Mouse (Mus musculus) v-Abl transformed pro-B cells (cell line): ENCODE measurements at regions not wholly inside any gene's neighbourhood (a gene's known extent, or its start where the extent isn't known, plus 50 kb on each side); places are given as distances from the start of the nearest gene placed in this dataset.
"Not testable (repeated sequence)": the region's sequence is repeated elsewhere in the genome, so short reads cannot be mapped to it uniquely, and the experiment has no call there.

Source experiments
- in situ Hi-C, 2 experiments: fragments of 400-800 bp; cut with MboI; formaldehyde crosslinking; loops; one replicate each; pipeline ENCODE4 v1.15.1; 2025; ENCODE audit not compliant: unreplicated experiment in 2 of 2

GRCm38 (mm10) chr12:77094999-77095915 lies 133.3 kb upstream of the Max start:
- in situ Hi-C loops: no loop called here

- in situ Hi-C loops: no loop called here
These were observed 132.2 kb upstream of the Max start for GRCm38 (mm10) chr12:77094168-77094567.

DNA sequence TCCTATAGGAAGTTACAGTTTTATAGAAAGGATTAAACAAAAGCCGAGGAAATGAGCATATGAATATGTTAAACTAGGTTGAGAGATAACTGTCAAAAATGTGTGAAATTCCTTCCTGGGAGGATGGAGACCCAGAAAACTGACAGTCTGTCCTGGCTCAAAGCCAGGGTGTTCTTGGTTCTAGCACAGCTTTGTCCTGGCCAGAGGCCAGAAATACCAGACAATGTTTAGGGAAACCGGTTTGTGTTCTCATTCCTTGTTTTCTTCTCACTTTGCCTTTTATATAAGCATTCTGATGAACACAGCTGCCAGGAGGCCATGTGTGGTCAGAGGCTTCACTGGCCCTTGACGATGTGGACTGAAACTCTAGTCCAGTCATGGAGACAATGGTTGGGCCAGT lies 130.7 kb upstream of the Max start:
- in situ Hi-C loops: no loop called here

DNA sequence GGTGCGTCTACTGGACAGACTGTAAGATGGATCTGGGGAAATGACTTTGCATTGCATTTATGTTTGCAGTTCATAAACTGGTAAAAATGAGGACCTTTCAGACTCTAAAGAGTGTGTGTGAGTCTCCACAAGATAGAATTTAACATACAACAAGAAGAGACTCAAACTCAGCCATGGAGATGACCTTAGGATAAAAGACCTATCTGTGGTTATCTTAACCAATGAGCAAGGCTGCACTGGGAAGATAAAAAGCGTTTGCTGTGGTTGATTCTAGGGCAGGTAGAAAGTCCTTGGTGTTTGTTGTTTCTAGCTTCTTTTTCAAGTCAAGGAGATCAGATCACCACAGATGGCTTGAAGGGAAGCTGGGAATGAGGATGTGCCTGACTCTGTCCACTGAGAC lies 130.1 kb upstream of the Max start:
- in situ Hi-C loops: no loop called here

GRCm38 (mm10) chr12:77091700-77092099 lies 129.7 kb upstream of the Max start:
- in situ Hi-C loops: no loop called here

DNA sequence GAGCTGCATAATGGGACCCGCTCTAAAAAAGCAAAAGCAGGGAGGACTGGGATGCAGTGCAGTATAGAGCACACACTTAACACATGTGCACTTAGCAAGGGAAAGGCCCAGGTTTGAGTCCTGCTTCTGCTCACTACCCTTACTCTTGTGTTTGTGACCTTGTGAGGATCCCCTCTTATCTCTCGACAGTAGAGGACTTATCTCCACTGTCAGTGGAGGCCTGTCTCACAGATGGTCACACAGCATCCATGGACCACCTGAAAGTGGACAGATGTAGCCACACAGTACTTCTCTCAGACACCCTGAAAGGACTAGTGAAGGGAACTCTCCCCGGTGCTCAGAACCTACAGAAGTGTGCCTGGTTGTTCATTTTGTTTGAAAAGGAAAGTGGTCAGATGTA lies 128.5 kb upstream of the Max start:
- in situ Hi-C loops: no loop called here

DNA sequence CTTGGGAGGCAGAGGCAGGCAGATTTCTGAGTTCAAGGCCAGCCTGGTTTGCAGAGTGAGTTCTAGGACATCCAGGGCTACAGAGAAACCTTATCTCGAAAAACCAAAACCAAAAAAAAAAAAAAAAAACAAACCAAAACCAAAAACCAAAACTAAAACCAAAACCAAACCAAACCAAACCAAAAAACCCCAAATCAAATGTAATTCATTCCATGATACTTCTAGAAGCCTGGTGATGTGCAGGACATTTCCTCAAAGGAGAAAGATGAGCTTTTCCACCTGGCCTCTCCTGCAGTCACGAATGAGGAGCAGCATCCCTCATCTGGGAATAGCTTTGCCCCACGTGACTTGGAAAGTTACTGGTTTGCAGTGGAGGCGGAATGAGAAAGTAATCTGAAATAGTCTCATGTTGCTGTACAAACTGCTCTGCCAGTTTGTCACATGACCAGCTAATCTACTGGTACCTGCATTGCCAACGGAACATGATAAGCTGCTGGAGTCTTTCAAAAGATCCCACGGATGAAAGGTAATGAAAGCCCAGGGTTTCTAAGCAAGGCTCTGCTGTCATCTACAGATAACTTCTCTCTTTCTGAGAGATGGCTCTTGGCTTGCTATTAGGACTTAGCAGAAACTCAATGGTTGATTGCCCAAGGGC lies 127.8 kb upstream of the Max start:
- in situ Hi-C loops: no loop called here

DNA sequence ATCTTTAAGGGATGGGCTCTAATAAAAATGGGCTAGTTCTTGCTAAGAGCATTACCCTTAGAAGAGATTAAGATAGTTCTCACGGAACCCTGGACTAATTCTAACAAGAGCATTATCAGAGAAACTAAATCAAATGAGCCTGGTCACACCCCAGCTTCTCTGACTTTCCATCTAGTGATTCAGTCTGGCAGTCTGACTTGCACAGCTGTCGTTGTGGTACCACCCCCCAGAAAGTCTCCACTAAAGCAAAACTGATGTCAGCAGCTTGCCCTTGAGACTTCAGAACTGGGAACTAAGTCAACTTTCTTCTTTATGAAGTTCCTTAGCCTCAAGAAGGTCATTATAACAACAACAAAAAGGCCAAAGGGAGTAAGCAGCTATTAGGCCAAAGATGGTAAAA lies 126.5 kb upstream of the Max start:
- in situ Hi-C loops: no loop called here

DNA sequence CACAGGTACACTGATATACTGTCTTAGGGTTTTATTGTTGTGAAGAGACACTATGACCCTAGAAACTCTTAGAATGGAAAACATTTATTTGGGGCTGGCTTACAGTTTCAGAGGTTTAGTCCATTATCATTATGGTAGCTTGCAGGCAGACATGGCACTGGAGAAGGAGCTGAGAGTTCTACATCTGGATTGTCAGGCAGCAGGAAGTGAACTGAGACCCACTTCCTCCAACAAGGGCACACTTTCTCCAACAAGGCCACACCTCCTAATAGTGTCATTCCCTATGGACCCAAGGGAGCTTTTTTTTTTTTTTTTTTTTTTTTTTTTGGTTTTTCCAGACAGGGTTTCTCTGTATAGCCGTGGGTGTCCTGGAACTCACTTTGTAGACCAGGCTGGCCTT lies 124.9 kb upstream of the Max start:
- in situ Hi-C loops: not testable (repeated sequence)

GRCm38 (mm10) chr12:77085894-77086293 lies 123.9 kb upstream of the Max start:
- in situ Hi-C loops: no loop called here

DNA sequence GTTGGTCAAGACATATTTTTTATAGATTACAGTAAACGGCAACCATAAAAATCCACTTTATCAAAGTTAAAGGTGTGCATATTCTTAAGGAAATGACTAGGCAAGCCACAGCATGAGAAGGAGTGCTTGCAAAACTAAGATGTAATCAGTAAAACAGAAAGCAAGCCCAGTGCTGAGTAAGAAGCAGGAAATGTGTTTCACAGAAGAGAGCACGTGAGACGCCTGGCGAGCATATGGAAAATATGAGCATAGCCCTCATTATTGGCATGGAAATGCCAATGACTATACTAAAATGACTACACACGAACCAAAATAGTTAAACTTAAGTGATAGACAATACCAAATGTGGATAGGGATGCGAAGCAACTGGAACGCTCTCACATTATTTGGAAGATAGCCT lies 123.2 kb upstream of the Max start:
- in situ Hi-C loops: no loop called here

- in situ Hi-C loops: no loop called here
These were observed 122.7 kb upstream of the Max start for GRCm38 (mm10) chr12:77084744-77085143.

DNA sequence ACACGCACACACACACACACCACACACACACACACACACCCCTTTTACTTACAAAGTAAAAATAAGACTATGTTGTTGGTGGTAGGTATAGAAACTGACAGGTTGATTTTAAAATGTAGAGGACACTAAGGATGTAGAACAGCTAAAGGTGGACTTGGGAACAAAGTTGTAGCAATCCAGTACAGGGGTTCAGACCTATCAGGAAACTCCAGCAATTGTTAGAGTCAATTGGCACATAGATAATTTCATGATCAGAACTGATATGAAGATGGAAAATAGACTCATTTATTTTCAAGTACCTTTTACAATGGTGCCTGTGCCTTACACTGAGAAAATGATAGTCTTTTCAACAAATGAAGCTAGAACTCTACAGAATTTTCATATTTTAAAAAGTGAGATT lies 122.3 kb upstream of the Max start:
- in situ Hi-C loops: no loop called here

DNA sequence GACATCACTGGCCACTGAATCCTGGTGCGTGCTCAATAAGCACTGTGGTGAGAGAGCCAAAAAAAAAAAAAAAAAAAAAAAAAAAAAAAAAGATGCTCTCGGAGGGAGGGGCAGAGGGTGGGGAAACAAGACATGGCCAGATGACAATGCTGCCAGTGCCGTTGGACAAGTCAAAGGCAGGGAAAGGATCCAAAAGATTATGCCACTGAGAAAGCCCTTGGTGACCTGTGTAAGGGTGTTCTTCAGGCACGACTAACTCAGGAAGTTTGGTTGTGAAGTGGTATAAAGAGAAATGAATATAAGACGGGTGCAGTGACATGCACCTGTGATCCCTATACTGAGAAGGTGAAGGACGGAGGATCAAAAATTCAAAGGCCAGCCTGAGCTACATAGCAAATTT lies 121.8 kb upstream of the Max start:
- in situ Hi-C loops: no loop called here

GRCm38 (mm10) chr12:77081774-77082173 lies 119.8 kb upstream of the Max start:
- in situ Hi-C loops: no loop called here

GRCm38 (mm10) chr12:77079481-77079880 lies 117.5 kb upstream of the Max start:
- in situ Hi-C loops: no loop called here

DNA sequence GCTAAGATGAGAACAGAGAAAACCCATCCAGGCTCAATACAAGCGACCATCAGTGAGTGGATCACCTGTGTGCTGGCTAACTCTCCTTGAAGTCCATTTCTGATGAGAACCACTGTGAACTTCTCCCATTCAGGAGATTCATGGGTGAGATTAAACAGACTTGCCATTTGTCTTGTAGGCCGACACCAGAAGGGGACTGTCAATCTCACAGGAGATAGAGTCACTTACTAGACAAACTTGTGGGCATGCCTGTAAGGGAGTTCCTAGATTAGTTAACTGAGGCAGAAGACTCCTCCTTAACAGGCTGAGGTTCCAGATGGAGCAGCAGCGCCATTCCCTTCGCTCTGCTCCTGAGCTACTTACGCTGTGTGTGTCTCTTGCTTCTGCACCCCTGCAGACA lies 114.7 kb upstream of the Max start:
- in situ Hi-C loops: no loop called here

GRCm38 (mm10) chr12:77074602-77075001 lies 112.6 kb upstream of the Max start:
- in situ Hi-C loops: no loop called here

- in situ Hi-C loops: no loop called here
These were observed 109.7 kb upstream of the Max start for GRCm38 (mm10) chr12:77071700-77072099.

- in situ Hi-C loops: no loop called here
These were observed 105.9 kb upstream of the Max start for GRCm38 (mm10) chr12:77067938-77068337.

DNA sequence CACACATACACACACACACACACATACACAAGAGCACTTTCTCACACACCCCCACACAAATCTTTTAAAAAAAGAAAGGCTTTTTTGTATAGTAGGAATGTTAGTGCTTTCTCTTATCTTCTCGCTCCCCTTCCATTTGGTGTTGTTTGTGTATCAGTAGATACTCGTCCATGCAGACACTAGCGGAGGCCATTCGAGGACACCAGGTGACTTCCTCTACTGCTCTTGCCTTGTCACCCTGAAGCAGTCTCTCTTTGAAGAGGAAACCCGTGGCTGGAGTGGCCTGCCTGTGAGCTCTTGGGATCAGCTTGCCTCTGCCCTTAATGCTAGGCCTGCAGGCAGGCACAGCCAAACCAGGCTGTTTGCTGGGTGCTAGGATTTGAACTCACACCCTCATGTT lies 105.1 kb upstream of the Max start:
- in situ Hi-C loops: no loop called here
